Mouse (Mus musculus) 416B (cell line): ENCODE data around the gene 1700016K19Rik.

Experiments used
- DNase-seq: peaks from one replicate; pipeline ENCODE4 v3.0.0; 2011; ENCODE audit warnings: low read depth

Gene 1700016K19Rik

GRCm38 (mm10) chr11:76033836-76034235, 34.1 kb downstream of the 1700016K19Rik start:
- peak; percentile 68 for DNase-seq

DNA sequence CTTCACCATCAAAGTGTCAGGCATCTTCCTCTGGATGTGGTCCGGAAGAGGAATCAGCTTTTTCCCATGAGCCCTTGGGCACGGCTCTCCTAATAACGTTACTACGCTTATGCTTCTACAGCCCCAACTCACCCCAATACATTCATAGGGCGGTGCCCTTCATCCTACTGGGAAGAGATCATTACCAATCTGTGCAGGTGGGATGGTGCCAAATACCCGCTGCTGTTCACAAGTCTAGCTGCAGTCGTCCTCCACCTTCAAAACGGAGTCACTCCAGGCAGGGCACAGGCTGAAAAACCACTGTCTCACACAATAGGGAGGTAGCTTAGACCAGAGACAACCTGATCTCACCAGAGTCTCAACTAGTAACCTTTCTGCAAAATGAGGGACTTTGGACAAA, 35.5 kb downstream of the 1700016K19Rik start:
- DNase-seq, result no peak

DNA sequence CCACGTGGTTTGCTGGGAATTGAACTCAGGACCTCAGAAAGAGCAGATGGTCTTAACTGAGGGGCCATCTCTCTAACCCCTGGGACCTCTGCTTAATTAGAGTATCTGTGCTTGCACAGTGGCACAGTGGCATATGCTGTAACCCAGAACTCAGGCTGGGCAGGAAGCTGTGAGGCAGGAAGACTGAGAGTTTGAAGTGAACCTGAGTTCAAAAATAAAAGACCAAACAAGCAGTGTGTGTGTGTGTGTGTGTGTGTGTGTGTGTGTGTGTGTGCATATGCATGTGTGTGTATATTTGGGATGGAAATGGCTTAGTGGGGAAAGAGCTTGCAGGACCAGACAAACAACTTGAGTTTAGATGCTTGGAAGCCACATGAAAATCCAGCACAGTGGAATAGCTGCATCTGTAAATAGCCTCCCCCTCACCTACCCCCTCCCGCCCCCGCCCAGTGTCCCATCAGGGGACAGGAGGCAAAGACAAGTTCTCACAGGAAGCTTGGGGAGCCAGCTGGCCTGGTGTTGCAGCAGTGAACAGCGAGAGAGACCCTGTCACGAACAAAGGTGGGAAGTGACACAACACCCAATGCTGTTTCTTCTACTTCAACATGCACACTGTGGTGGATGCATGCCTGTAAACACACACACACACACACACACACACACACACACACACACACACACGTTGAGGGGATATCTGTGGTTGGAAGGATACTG, 38.0 kb downstream of the 1700016K19Rik start:
- DNase-seq, result no peak

- DNase-seq, result no peak
Measured at GRCm38 (mm10) chr11:76039271-76040053, 39.8 kb downstream of the 1700016K19Rik start.

- no peak for DNase-seq
Measured at GRCm38 (mm10) chr11:76040106-76040505, 40.4 kb downstream of the 1700016K19Rik start.

DNA sequence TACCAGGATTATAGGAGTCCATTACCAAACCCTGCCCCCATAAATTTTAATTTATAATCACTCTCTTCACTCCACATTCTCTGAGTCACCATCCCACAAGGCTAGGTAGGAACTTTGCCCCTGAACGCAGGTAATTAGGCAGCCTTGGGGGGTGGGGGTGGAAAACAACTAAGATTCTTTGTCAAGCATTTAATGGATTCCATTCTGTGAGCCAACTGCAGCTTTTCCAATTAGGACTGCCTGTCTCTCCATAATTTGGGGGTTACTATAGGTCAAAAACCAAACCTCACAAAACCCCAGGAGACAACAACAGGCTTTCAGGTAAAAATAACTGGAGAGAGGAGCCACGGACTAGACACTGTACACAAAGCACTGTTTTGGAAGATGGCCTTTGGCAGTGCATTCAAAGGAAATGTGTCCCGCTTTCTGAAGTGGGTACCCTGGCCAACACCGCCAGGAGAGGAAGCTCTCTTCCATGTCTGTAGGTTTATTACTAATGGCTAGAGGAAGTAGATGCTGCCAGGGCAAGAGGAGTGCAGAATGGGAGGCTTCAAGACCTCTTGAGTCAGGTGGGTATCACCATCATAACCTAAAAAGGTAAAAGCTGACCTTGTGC, 41.2 kb downstream of the 1700016K19Rik start:
- no peak for DNase-seq

- DNase-seq, result no peak
Measured at GRCm38 (mm10) chr11:76042041-76042638, 42.4 kb downstream of the 1700016K19Rik start.

DNA sequence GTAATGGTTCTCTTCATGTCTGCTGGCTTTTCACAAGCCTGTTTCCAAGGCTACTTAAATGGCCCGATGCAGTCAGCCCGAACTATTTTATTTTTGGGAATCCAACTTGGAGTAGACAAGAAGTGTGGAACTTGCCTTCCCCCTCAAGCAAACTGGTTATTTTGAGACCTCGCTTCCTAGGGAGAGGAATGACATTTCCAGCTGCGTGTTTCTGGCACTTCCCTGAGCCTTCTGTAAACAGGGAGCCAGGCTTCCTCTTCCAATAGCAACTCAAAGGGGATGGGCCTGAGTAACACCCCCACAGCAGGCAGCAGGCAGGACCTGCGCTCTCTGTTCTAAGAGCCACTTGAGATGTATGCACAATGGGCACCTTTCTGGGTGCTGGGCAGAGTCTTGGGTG, 43.2 kb downstream of the 1700016K19Rik start:
- no peak for DNase-seq

- DNase-seq, result no peak
Measured at GRCm38 (mm10) chr11:76044468-76044867, 44.8 kb downstream of the 1700016K19Rik start.

- DNase-seq, result no peak
Measured at GRCm38 (mm10) chr11:76045367-76045766, 45.7 kb downstream of the 1700016K19Rik start.

DNA sequence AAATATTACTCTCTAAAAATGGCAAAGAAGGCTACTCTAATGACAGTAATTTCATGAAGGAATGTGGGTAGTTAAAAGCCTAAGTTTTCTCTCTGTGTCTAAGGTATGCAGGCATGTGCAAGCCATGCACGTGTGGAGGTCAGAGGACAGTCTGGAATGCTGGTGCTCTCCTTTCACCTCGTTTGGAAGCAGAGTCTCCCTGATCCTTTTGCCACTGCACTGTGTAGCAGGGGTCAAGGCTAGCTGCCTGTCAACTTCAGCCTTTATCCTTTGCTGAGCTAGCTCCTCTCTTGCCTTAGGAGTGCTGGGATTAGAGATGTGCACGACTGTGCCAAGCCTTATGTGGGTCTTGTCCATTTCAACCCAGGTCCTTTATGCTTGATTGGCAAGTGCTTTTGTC, 50.8 kb downstream of the 1700016K19Rik start:
- no peak for DNase-seq

DNA sequence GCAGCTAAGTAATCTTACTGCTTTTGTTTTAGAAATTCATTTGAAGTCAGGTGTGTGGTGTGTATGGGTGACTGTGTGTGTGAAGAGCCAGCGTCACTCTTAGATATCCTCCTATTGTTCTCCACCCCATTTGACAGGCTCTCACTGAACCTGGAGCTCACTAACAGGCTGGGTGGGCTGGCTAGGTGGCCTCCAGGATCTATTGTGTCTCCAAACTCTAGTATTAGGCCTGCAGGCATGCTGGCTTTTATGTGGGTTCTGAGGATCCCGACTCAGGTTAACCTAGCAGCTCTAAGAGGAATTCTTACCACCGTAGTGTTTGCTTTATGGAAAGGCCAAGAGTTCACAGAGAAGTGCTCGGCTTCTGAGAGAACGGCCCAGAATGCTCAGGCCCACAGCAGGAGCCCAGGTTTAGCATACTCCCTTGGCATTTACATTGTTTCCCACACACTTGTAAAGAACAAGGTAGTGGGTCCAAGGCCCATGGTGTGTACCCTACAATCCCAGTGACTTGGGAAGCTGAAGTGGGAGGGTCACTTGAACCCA, 51.3 kb downstream of the 1700016K19Rik start:
- no peak for DNase-seq

GRCm38 (mm10) chr11:76052496-76052895, 52.8 kb downstream of the 1700016K19Rik start:
- no peak for DNase-seq
